Mouse (Mus musculus): ENCODE measurements at regions not wholly inside any gene's neighbourhood (a gene's known extent, or its start where the extent isn't known, plus 50 kb on each side); places are given as distances from the start of the nearest gene placed in this dataset.

DNA sequence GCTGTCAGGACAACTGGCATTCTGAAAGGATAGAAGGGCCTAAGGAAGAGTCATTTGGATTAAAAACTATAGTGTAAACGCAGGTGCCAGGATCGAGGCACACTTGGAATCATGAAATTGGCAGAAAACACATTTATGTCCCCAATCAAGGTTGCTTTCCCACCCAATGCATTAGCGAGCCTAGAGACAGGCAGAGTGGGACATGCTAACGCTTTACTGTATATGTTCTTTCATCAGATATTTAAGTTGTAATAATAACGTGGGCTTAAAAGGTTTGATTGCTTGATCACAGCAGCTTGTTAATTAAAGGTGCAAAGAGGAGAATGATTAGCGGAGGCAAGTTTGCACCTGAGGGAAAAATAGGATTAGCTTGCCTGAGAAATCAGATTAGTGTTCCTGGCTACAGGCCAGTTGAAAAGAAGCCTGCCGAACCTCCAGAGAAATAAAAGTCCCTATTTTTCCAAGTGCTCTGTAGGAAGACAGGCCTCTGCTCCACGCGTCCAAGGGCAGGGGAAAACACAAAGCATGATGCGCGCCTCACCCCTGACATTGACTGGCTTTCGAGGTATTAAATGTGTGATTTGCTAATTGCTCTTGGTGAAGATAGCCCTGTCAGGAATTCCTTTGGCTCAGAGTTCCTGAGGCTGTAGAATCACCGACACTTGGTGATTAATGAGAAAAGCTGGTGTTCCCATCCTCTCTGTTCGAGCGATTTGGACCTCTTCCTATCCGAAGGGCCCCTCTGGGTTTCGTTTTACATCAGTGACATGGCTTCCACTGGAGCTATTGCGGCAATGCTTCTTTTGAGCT, 3279.4 kb upstream of the Gm6569 start:
- no peak for TF ChIP-seq EP300 (IDR thresholded peaks at IDR 0.05)
- TF ChIP-seq CTCF (IDR thresholded peaks at IDR 0.05) = no peak
